Mouse (Mus musculus) v-Abl transformed pro-B cells (cell line): ENCODE data around the gene Prss16.

Experiments
- in situ Hi-C, 2 experiments: fragments of 400-800 bp; cut with MboI; formaldehyde crosslinking; loops; one replicate each; pipeline ENCODE4 v1.15.1; 2025; ENCODE audit not compliant: unreplicated experiment in 2 of 2

Gene Prss16

GRCm38 (mm10) chr13:22039364-22039763, 29.8 kb upstream of the Prss16 start:
- in situ Hi-C loops: loop anchor here (5.0 to 25.0 kb wide), 5 partner anchors 215 to 1873 kb away; partner anchors contain the start of genes Hist1h1a (in 1 of the 2), Hist1h2ab (in 1 of the 2), Hist1h3a (in 1 of the 2) and Hist1h3b (in 1 of the 2)

- in situ Hi-C loops: loop anchor here (5.0 to 25.0 kb wide), 5 partner anchors 213 to 1875 kb away; partner anchors contain the start of genes Hist1h1a (in 1 of the 2), Hist1h2ab (in 1 of the 2), Hist1h3a (in 1 of the 2) and Hist1h3b (in 1 of the 2)
Measured at GRCm38 (mm10) chr13:22037415-22037814, 27.9 kb upstream of the Prss16 start.

GRCm38 (mm10) chr13:22036986-22037385, 27.4 kb upstream of the Prss16 start:
- in situ Hi-C loops: loop anchor here (5.0 to 25.0 kb wide), 5 partner anchors 212 to 1875 kb away; partner anchors contain the start of genes Hist1h1a (in 1 of the 2), Hist1h2ab (in 1 of the 2), Hist1h3a (in 1 of the 2) and Hist1h3b (in 1 of the 2)

- in situ Hi-C loops: loop anchor here (5.0 to 25.0 kb wide), 5 partner anchors 212 to 1876 kb away; partner anchors contain the start of genes Hist1h1a (in 1 of the 2), Hist1h2ab (in 1 of the 2), Hist1h3a (in 1 of the 2) and Hist1h3b (in 1 of the 2)
Measured at GRCm38 (mm10) chr13:22036149-22036956, 26.8 kb upstream of the Prss16 start.

- in situ Hi-C loops: loop anchor here (5.0 to 25.0 kb wide), 5 partner anchors 211 to 1877 kb away; partner anchors contain the start of genes Hist1h1a (in 1 of the 2), Hist1h2ab (in 1 of the 2), Hist1h3a (in 1 of the 2) and Hist1h3b (in 1 of the 2)
Measured at GRCm38 (mm10) chr13:22035267-22036148, 26.0 kb upstream of the Prss16 start, which contains the start of the genes Hist1h2ah and Hist1h2bk. TSS of gene Hist1h2ah (minus strand) at chr13:22035568. TSS of gene Hist1h2bk (plus strand) at chr13:22035870.

- in situ Hi-C loops: loop anchor here (5.0 to 25.0 kb wide), 6 partner anchors 210 to 1878 kb away; partner anchors contain the start of genes Hist1h1a (in 1 of the 2), Hist1h2ab (in 1 of the 2), Hist1h2bm (in 1 of the 2) and Hist1h3a (in 1 of the 2)
Measured at GRCm38 (mm10) chr13:22034443-22035266, 25.1 kb upstream of the Prss16 start.

GRCm38 (mm10) chr13:22033741-22034442, 24.4 kb upstream of the Prss16 start:
- in situ Hi-C loops: loop anchor here (5.0 to 25.0 kb wide), 5 partner anchors 209 to 1878 kb away; partner anchors contain the start of genes Hist1h1a (in 1 of the 2), Hist1h2ab (in 1 of the 2), Hist1h2bm (in 1 of the 2) and Hist1h3a (in 1 of the 2)

- in situ Hi-C loops: loop anchor here (5.0 to 25.0 kb wide), 5 partner anchors 206 to 1882 kb away; partner anchors contain the start of genes Hist1h1a (in 1 of the 2), Hist1h2ab (in 1 of the 2), Hist1h2bm (in 1 of the 2) and Hist1h3a (in 1 of the 2)
Measured at GRCm38 (mm10) chr13:22030493-22030892, 21.0 kb upstream of the Prss16 start.

- in situ Hi-C loops: loop anchor here (5.0 to 25.0 kb wide), 11 partner anchors 105 to 1882 kb away; partner anchors contain the start of genes Abt1 (in 1 of the 2), Hist1h1a (in 1 of the 2), Hist1h2ab (in 1 of the 2) and Hist1h2bm (in 1 of the 2)
Measured at GRCm38 (mm10) chr13:22029928-22030327, 20.4 kb upstream of the Prss16 start.

- in situ Hi-C loops: loop anchor here (5.0 to 25.0 kb wide), 8 partner anchors 104 to 1883 kb away; partner anchors contain the start of genes Abt1 (in 1 of the 2), Hist1h1a (in 1 of the 2), Hist1h2ab (in 1 of the 2) and Hist1h3a (in 1 of the 2)
Measured at GRCm38 (mm10) chr13:22028673-22029460, 19.3 kb upstream of the Prss16 start.

GRCm38 (mm10) chr13:22026058-22027031, 16.8 kb upstream of the Prss16 start:
- in situ Hi-C loops: loop anchor here (5.0 to 25.0 kb wide), 8 partner anchors 102 to 1886 kb away; partner anchors contain the start of genes Abt1 (in 1 of the 2), Hist1h1a (in 1 of the 2), Hist1h2ab (in 1 of the 2) and Hist1h3a (in 1 of the 2)

GRCm38 (mm10) chr13:22022241-22022640, 12.7 kb upstream of the Prss16 start:
- in situ Hi-C loops: loop anchor here (5.0 to 10.0 kb wide), 10 partner anchors 50 to 1495 kb away; partner anchors contain the start of genes Abt1 (in 1 of the 2) and Trim27 (in 1 of the 2)

GRCm38 (mm10) chr13:22021581-22021980, 12.0 kb upstream of the Prss16 start:
- in situ Hi-C loops: loop anchor here (5.0 to 10.0 kb wide), 10 partner anchors 49 to 1496 kb away; partner anchors contain the start of genes Abt1 (in 1 of the 2) and Trim27 (in 1 of the 2)

- in situ Hi-C loops: loop anchor here (5.0 to 10.0 kb wide), 10 partner anchors 49 to 1496 kb away; partner anchors contain the start of genes Abt1 (in 1 of the 2) and Trim27 (in 1 of the 2)
Measured at GRCm38 (mm10) chr13:22020901-22021339, 11.4 kb upstream of the Prss16 start.
